ENCODE assay signal across 16 mouse cellular contexts in the genomic region with DNA sequence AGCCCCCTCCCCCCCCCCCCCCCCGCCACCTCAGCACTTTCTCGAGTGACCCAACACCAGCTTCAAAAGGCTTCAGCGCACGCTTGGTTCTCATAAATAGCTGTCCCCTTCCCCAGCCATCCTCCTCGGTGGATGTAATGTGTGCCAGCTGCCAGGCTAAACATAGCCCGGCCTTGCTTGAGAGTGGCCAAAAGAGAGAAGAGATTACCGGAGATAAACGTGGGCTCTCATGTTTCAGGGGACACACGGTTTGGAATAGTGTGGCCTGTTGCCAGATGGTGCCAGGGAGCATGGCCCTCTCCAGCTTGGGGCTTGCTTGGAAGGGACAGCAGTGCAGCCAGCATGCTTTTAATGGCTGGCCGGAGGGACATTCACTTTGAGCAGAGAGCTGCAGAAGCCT. TPM values are rescaled to one million over a fixed set of nuclear protein-coding genes. Genes with fewer than 3 reads are reported as not detected.
DNase-seq lines count a peak whose midpoint lies in the region; ATAC-seq lines count a peak whose summit lies in the region.
"Had no signal": no experiment of that assay in that cellular context is flagged by ENCODE, and none has a peak within 500 bp of the region (broad histone marks: within the 10 kb centered on the region; RNA-seq: fewer than 3 reads in every experiment).

No protein-coding gene starts in this region.

- no peaks in the 10 kb centered on the region for H3K9me3 ChIP-seq in embryonic facial prominence, embryonic 14.5 days (ENCODE audit: control insufficient read depth, low read length)
- H3K9me3 ChIP-seq in heart, embryonic 10.5 days, result no peaks in the 10 kb centered on the region
- H3K9me3 ChIP-seq in limb, embryonic 10.5 days (replicated peaks), result no peaks in the 10 kb centered on the region
- H3K9me3 ChIP-seq in forebrain, embryonic 11.5 days (ENCODE audit: control insufficient read depth, low read length), result no peaks in the 10 kb centered on the region
- H3K9me3 ChIP-seq: forebrain, embryonic 10.5 days; G1E had no signal

- H3K4me2 ChIP-seq in embryonic facial prominence, embryonic 14.5 days (ENCODE audit: low read depth, low read length), result no peak overlapping the region
- no peak overlapping the region for H3K4me2 ChIP-seq in forebrain, embryonic 11.5 days (ENCODE audit: low read depth, low read length, severe bottlenecking)
- H3K4me2 ChIP-seq: midbrain, embryonic 11.5 days had no signal

- H3K27ac ChIP-seq in embryonic facial prominence, embryonic 14.5 days (replicated peaks; ENCODE audit: low read depth, low read length), result no peak overlapping the region
- peak overlapping the region; percentile 76 for H3K27ac ChIP-seq in heart, embryonic 10.5 days
- no peak overlapping the region for H3K27ac ChIP-seq in limb, embryonic 10.5 days
- H3K27ac ChIP-seq in forebrain, embryonic 11.5 days (ENCODE audit: low read depth, low read length), result no peak overlapping the region
- H3K27ac ChIP-seq: forebrain, embryonic 10.5 days had no signal

- ATAC-seq in embryonic facial prominence, embryonic 14.5 days (ENCODE audit: low read depth), result peak; percentile 68
- no peak for ATAC-seq in forebrain, embryonic 11.5 days (replicated peaks; ENCODE audit: low FRiP score)
- ATAC-seq: activated CD4-positive, CD25-positive, alpha-beta regulatory T cell, adult 4 months; inflammation-experienced regulatory T-cells, adult 6 months had no signal

- H3K36me3 ChIP-seq in embryonic facial prominence, embryonic 14.5 days (ENCODE audit: control insufficient read depth, insufficient read depth, low read length), result no peaks in the 10 kb centered on the region
- H3K36me3 ChIP-seq in heart, embryonic 10.5 days, result no peaks in the 10 kb centered on the region
- H3K36me3 ChIP-seq in limb, embryonic 10.5 days, result no peaks in the 10 kb centered on the region
- no peaks in the 10 kb centered on the region for H3K36me3 ChIP-seq in forebrain, embryonic 11.5 days (ENCODE audit: control insufficient read depth, insufficient read depth, low read length)
- H3K36me3 ChIP-seq: forebrain, embryonic 10.5 days; G1E had no signal

- H3K4me1 ChIP-seq in embryonic facial prominence, embryonic 14.5 days (ENCODE audit: control insufficient read depth, insufficient read depth, low read length), result no peaks in the 10 kb centered on the region; the same call in 1 of the 2 replicates
- H3K4me1 ChIP-seq in heart, embryonic 10.5 days, result peaks cover 17% of the 10 kb centered on the region
- peaks cover 12% of the 10 kb centered on the region for H3K4me1 ChIP-seq in limb, embryonic 10.5 days
- H3K4me1 ChIP-seq in forebrain, embryonic 11.5 days (replicated peaks; ENCODE audit: control insufficient read depth, insufficient read depth, low read length), result no peaks in the 10 kb centered on the region
- H3K4me1 ChIP-seq: forebrain, embryonic 10.5 days had no signal

- 36% methylated on average over 9 of the region's 10 CpGs for WGBS in embryonic facial prominence, embryonic 14.5 days
- WGBS in heart, embryonic 10.5 days, result 35% methylated on average over 9 of the region's 10 CpGs
- 13% methylated on average over 10 of the region's 10 CpGs for WGBS in limb, embryonic 10.5 days
- 75% methylated on average over 10 of the region's 10 CpGs for WGBS in forebrain, embryonic 11.5 days

- H3K4me3 ChIP-seq in embryonic facial prominence, embryonic 14.5 days (ENCODE audit: low read depth, low read length), result no peak overlapping the region
- H3K4me3 ChIP-seq in heart, embryonic 10.5 days, result no peak overlapping the region
- no peak overlapping the region for H3K4me3 ChIP-seq in limb, embryonic 10.5 days
- no peak overlapping the region for H3K4me3 ChIP-seq in forebrain, embryonic 11.5 days (ENCODE audit: low read depth, low read length)
- H3K4me3 ChIP-seq: forebrain, embryonic 10.5 days had no signal

- no peak overlapping the region for H3K9ac ChIP-seq in embryonic facial prominence, embryonic 14.5 days (ENCODE audit: low read depth, low read length)
- H3K9ac ChIP-seq in forebrain, embryonic 11.5 days (ENCODE audit: low read length), result no peak overlapping the region

- peak; percentile 18 for DNase-seq in embryo, embryonic 10 days (ENCODE audit: low spot score)
- DNase-seq in embryo, embryonic 9.5 days (ENCODE audit: extremely low spot score), result no peak
- peak; percentile 53 for DNase-seq in embryonic facial prominence, embryonic 14.5 days (ENCODE audit: low spot score)
- DNase-seq in heart, embryonic 10.5 days (ENCODE audit: low spot score), result no peak
- peak; percentile 38 for DNase-seq in limb, embryonic 10.5 days (ENCODE audit: low spot score)
- DNase-seq in forebrain, embryonic 11.5 days (ENCODE audit: low spot score), result no peak
- DNase-seq in right cerebral cortex, postnatal 36 days (ENCODE audit: low spot score in 2 of 2), result no peak
- DNase-seq in adipocyte (ENCODE audit: low spot score), result no peak
- DNase-seq: kidney, postnatal 4 days; lung, adult 18-20 months; thymus, postnatal 14 days had no signal

- H3K27me3 ChIP-seq in embryonic facial prominence, embryonic 14.5 days (replicated peaks; ENCODE audit: control insufficient read depth, insufficient read depth, low read length), result no peaks in the 10 kb centered on the region
- H3K27me3 ChIP-seq in heart, embryonic 10.5 days (ENCODE audit: insufficient read depth, poor library complexity, severe bottlenecking), result no peaks in the 10 kb centered on the region
- no peaks in the 10 kb centered on the region for H3K27me3 ChIP-seq in limb, embryonic 10.5 days (ENCODE audit: low read depth, poor library complexity, severe bottlenecking)
- H3K27me3 ChIP-seq in forebrain, embryonic 11.5 days (ENCODE audit: control insufficient read depth, insufficient read depth, low read length), result no peaks in the 10 kb centered on the region

RNA-seq across cellular contexts. Expression of gene Casq2, which starts 13.0 kb away (rescaled TPM):
- 128 and 199 TPM in 2 replicates for polyA plus RNA-seq in embryonic facial prominence, embryonic 14.5 days (2014; fragmentation: Nextera tagmentation; extraction: Ambion mirVana)
- polyA plus RNA-seq in heart, embryonic 10.5 days (2016; fragmentation: Nextera tagmentation; extraction: Ambion mirVana), result 5.6 and 19.8 TPM in 2 replicates
- polyA plus RNA-seq in limb, embryonic 10.5 days (2016; fragmentation: Nextera tagmentation; extraction: Ambion mirVana), result 0.08 and 0.28 TPM in 2 replicates
- polyA plus RNA-seq in forebrain, embryonic 11.5 days (2014; fragmentation: Nextera tagmentation; extraction: Ambion mirVana), result not detected in 2 replicates
- polyA plus RNA-seq: activated CD4-positive, CD25-positive, alpha-beta regulatory T cell, adult 4 months; forebrain, embryonic 10.5 days; G1E; inflammation-experienced regulatory T-cells, adult 6 months; midbrain, embryonic 11.5 days had no signal

Comparison
In these comparisons a context has a peak if more than half of its experiments do, and no peak if none do; other contexts are left out.
1. DNase-seq: peak in embryo, embryonic 10 days (single experiment), embryonic facial prominence, embryonic 14.5 days (single experiment) and limb, embryonic 10.5 days (single experiment); none in embryo, embryonic 9.5 days (single experiment), heart, embryonic 10.5 days (single experiment), forebrain, embryonic 11.5 days (single experiment), right cerebral cortex, postnatal 36 days (0 of 2) and adipocyte (single experiment).